Comparison of ENCODE assay signal across 20 mouse cellular contexts in the genomic region with DNA sequence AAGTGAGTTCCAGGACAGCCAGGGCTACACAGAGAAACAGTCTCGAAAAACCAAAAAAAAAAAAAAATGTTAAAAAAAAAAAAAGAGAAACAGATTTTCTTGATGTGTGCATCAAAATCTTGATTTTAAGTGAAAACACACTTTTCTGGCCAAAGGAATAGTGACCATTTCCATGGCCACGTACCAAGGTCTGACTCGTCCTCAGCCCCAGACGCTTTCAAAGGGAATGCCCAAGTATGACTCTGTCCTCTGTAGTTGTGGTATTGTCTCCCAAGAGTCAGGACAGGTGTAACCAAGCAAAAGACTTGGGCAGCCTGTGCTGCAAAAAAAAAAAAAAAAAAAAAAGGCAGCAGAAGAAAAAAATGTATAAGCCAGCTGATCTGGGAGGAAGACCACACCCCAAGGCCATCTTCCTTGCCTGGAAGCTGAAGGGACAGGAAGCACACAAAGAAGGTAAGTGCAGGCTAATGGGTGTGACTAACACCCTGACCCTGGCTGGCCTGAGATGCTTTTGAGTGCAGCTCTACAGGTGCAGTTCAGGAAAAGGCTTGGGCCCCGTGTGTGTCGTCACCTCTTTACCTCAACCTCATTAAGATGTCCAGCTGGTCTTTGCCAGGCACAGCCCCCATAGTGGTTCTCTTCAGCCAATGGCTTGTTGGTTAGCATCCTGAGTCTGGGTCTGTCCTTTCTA. TPM values are rescaled to one million over a fixed set of nuclear protein-coding genes. Genes with fewer than 3 reads are reported as not detected.
A peak's percentile ranks its signal among the peaks of the same experiment; 100 is the strongest.
DNase-seq lines count a peak whose midpoint lies in the region; ATAC-seq and TF ChIP-seq lines count a peak whose summit lies in the region.
"Had no signal": no experiment of that assay in that cellular context is flagged by ENCODE, and none has a peak within 500 bp of the region (broad histone marks: within the 10 kb centered on the region; RNA-seq: fewer than 3 reads in every experiment).

No protein-coding gene starts in this region.

- ATAC-seq in forebrain, embryonic 14.5 days: no peak
- no peak for ATAC-seq in midbrain, embryonic 13.5 days
- ATAC-seq in midbrain, embryonic 14.5 days (ENCODE audit: low FRiP score, low TSS enrichment): no peak
- no peak for ATAC-seq in frontal cortex, adult (ENCODE audit: low TSS enrichment)
- ATAC-seq: liver, postnatal 0 days had no signal

- H3K4me2 ChIP-seq in forebrain, embryonic 14.5 days (ENCODE audit: low read length): no peak overlapping the region
- H3K4me2 ChIP-seq in midbrain, embryonic 13.5 days (replicated peaks): no peak overlapping the region
- H3K4me2 ChIP-seq in midbrain, embryonic 14.5 days (ENCODE audit: low read length): no peak overlapping the region
- H3K4me2 ChIP-seq: embryonic facial prominence, embryonic 15.5 days; heart, embryonic 11.5 days; hindbrain, embryonic 14.5 days; midbrain, embryonic 15.5 days had no signal

- H3K27ac ChIP-seq in forebrain, embryonic 10.5 days: 0 out of 2 replicates have a peak overlapping the region, but pooled peaks have one; percentile 59
- no peak overlapping the region for H3K27ac ChIP-seq in forebrain, embryonic 14.5 days (ENCODE audit: low read depth, low read length)
- H3K27ac ChIP-seq in midbrain, embryonic 13.5 days: 0 out of 2 replicates have a peak overlapping the region, but pooled peaks have one; percentile 21
- H3K27ac ChIP-seq in midbrain, embryonic 14.5 days (replicated peaks; ENCODE audit: low read depth, low read length): no peak overlapping the region
- peak overlapping the region; percentile 41; the same call in 1 of the 2 replicates for H3K27ac ChIP-seq in ES-E14 (ENCODE audit: insufficient read depth, low read depth, low read length, poor library complexity, severe bottlenecking)
- H3K27ac ChIP-seq in limb, embryonic 10.5 days: peak overlapping the region; percentile 56; the same call in 1 of the 2 replicates
- H3K27ac ChIP-seq: embryonic facial prominence, embryonic 15.5 days; hindbrain, embryonic 14.5 days; midbrain, embryonic 15.5 days; stomach, postnatal 0 days had no signal

- H3K9me3 ChIP-seq in forebrain, embryonic 10.5 days: no peaks in the 10 kb centered on the region
- no peaks in the 10 kb centered on the region for H3K9me3 ChIP-seq in forebrain, embryonic 14.5 days (replicated peaks; ENCODE audit: control insufficient read depth, low read length)
- no peaks in the 10 kb centered on the region for H3K9me3 ChIP-seq in midbrain, embryonic 13.5 days
- no peaks in the 10 kb centered on the region for H3K9me3 ChIP-seq in midbrain, embryonic 14.5 days (ENCODE audit: control insufficient read depth, low read length)
- H3K9me3 ChIP-seq in ES-E14 (ENCODE audit: control insufficient read depth, insufficient read depth, low read depth, low read length): no peaks in the 10 kb centered on the region
- H3K9me3 ChIP-seq in limb, embryonic 10.5 days (replicated peaks): no peaks in the 10 kb centered on the region
- H3K9me3 ChIP-seq: embryonic facial prominence, embryonic 15.5 days; G1E; midbrain, embryonic 15.5 days had no signal

- H3K36me3 ChIP-seq in forebrain, embryonic 10.5 days (replicated peaks): peaks cover 85% of the 10 kb centered on the region
- peaks cover 64% of the 10 kb centered on the region for H3K36me3 ChIP-seq in forebrain, embryonic 14.5 days (ENCODE audit: control insufficient read depth, insufficient read depth, low read length)
- H3K36me3 ChIP-seq in midbrain, embryonic 13.5 days: peaks cover 49% of the 10 kb centered on the region
- H3K36me3 ChIP-seq in midbrain, embryonic 14.5 days (ENCODE audit: control insufficient read depth, insufficient read depth, low read length): peaks cover 42% of the 10 kb centered on the region
- H3K36me3 ChIP-seq in ES-E14 (ENCODE audit: control insufficient read depth, insufficient read depth, low read length, poor library complexity, severe bottlenecking): peaks cover 52% of the 10 kb centered on the region
- H3K36me3 ChIP-seq in limb, embryonic 10.5 days: peaks cover 73% of the 10 kb centered on the region

- H3K9ac ChIP-seq in forebrain, embryonic 14.5 days (ENCODE audit: low read length): no peak overlapping the region
- no peak overlapping the region for H3K9ac ChIP-seq in midbrain, embryonic 13.5 days (replicated peaks)
- H3K9ac ChIP-seq in midbrain, embryonic 14.5 days (replicated peaks; ENCODE audit: low read length): no peak overlapping the region
- no peak overlapping the region for H3K9ac ChIP-seq in ES-E14 (ENCODE audit: insufficient read depth, low read depth, low read length, poor library complexity, severe bottlenecking)
- H3K9ac ChIP-seq: embryonic facial prominence, embryonic 15.5 days; hindbrain, embryonic 14.5 days; liver, postnatal 0 days; midbrain, embryonic 15.5 days had no signal

- no peaks in the 10 kb centered on the region for H3K27me3 ChIP-seq in forebrain, embryonic 10.5 days (ENCODE audit: poor library complexity, severe bottlenecking)
- no peaks in the 10 kb centered on the region for H3K27me3 ChIP-seq in forebrain, embryonic 14.5 days (replicated peaks; ENCODE audit: control insufficient read depth, insufficient read depth, low read length)
- no peaks in the 10 kb centered on the region for H3K27me3 ChIP-seq in midbrain, embryonic 13.5 days
- H3K27me3 ChIP-seq in midbrain, embryonic 14.5 days (ENCODE audit: control insufficient read depth, insufficient read depth, low read length): no peaks in the 10 kb centered on the region
- H3K27me3 ChIP-seq in limb, embryonic 10.5 days (ENCODE audit: low read depth, poor library complexity, severe bottlenecking): no peaks in the 10 kb centered on the region
- H3K27me3 ChIP-seq: embryonic facial prominence, embryonic 15.5 days; midbrain, embryonic 15.5 days had no signal

- H3K4me3 ChIP-seq in forebrain, embryonic 10.5 days: no peak overlapping the region
- no peak overlapping the region for H3K4me3 ChIP-seq in forebrain, embryonic 14.5 days (ENCODE audit: low read depth, low read length)
- H3K4me3 ChIP-seq in midbrain, embryonic 13.5 days (replicated peaks): no peak overlapping the region
- H3K4me3 ChIP-seq in midbrain, embryonic 14.5 days (replicated peaks; ENCODE audit: low read depth, low read length): no peak overlapping the region
- no peak overlapping the region for H3K4me3 ChIP-seq in ES-E14 (ENCODE audit: insufficient read depth in 1 of 2, low read depth in 1 of 2, low read length in 2 of 2, poor library complexity in 1 of 2, severe bottlenecking in 1 of 2)
- no peak overlapping the region for H3K4me3 ChIP-seq in limb, embryonic 10.5 days
- H3K4me3 ChIP-seq: embryonic facial prominence, embryonic 15.5 days; midbrain, embryonic 15.5 days had no signal

- H3K4me1 ChIP-seq in forebrain, embryonic 10.5 days: peaks cover 41% of the 10 kb centered on the region
- H3K4me1 ChIP-seq in forebrain, embryonic 14.5 days (ENCODE audit: control insufficient read depth, insufficient read depth, low read length): peaks cover 6% of the 10 kb centered on the region
- H3K4me1 ChIP-seq in midbrain, embryonic 13.5 days (replicated peaks): peaks cover 31% of the 10 kb centered on the region
- H3K4me1 ChIP-seq in midbrain, embryonic 14.5 days (ENCODE audit: control insufficient read depth, insufficient read depth, low read length): peaks cover 3% of the 10 kb centered on the region; the same call in 1 of the 2 replicates
- peaks cover 16 to 30% of the 10 kb centered on the region in 2 experiments for H3K4me1 ChIP-seq in ES-E14 (ENCODE audit: control insufficient read depth in 2 of 2, insufficient read depth in 2 of 2, low read length in 2 of 2, poor library complexity in 1 of 2)
- H3K4me1 ChIP-seq in limb, embryonic 10.5 days: peaks cover 50% of the 10 kb centered on the region

- no peak for DNase-seq in forebrain, embryonic 10.5 days (ENCODE audit: extremely low spot score, low spot score)
- DNase-seq in forebrain, embryonic 14.5 days (ENCODE audit: low spot score): no peak
- DNase-seq in midbrain, embryonic 14.5 days: no peak
- no peak for DNase-seq in ES-E14 (ENCODE audit: low read depth, low spot score)
- no peak for DNase-seq in limb, embryonic 10.5 days (ENCODE audit: low spot score)
- no peak for DNase-seq in adrenal gland, adult 8-10 months
- DNase-seq: cerebellum, adult 9-10 months; gastrocnemius, postnatal 25 days; heart, postnatal 10 days; liver, postnatal 0 days; lung, postnatal 10 days; thymus, postnatal 25 days had no signal

- 84% methylated on average over 6 of the region's 6 CpGs for WGBS in forebrain, embryonic 10.5 days
- 94% methylated on average over 6 of the region's 6 CpGs for WGBS in forebrain, embryonic 14.5 days
- WGBS in midbrain, embryonic 13.5 days: 86% methylated on average over 6 of the region's 6 CpGs
- 93% methylated on average over 6 of the region's 6 CpGs for WGBS in midbrain, embryonic 14.5 days
- WGBS in limb, embryonic 10.5 days: 84% methylated on average over 6 of the region's 6 CpGs

- in situ Hi-C loops in ES-E14 (cut with MboI; ENCODE audit: low sequenced_read_pairs in 2 of 2, unreplicated experiment in 2 of 2): no loop called here

TF ChIP-seq in ES-E14, 5 proteins besides CTCF, POLR2A, EP300 and RAD21:
- no peak for TF ChIP-seq ZC3H11A (IDR thresholded peaks at IDR 0.05; ENCODE audit: borderline replicate concordance, low read depth, low read length)
- peak; percentile 85 for TF ChIP-seq ZNF384 (IDR thresholded peaks at IDR 0.05; ENCODE audit: low read depth, low read length)
TF ChIP-seq in ES-E14: peak in this region for 1.

RNA-seq across cellular contexts. Expression of gene Cep68, which starts 6.7 kb away (rescaled TPM):
- polyA plus RNA-seq in forebrain, embryonic 10.5 days (2016; fragmentation: Nextera tagmentation; extraction: Ambion mirVana): 43.2 and 45.3 TPM in 2 replicates
- polyA plus RNA-seq in forebrain, embryonic 14.5 days (2014; fragmentation: Nextera tagmentation; extraction: Ambion mirVana): 24.9 and 27.9 TPM in 2 replicates
- 26.5 and 27.9 TPM in 2 replicates for polyA plus RNA-seq in midbrain, embryonic 13.5 days (2015; fragmentation: Nextera tagmentation; extraction: Ambion mirVana)
- polyA plus RNA-seq in midbrain, embryonic 14.5 days (2014; fragmentation: Nextera tagmentation; extraction: Ambion mirVana): 16.9 and 29.5 TPM in 2 replicates
- 30.9 and 39.2 TPM in 2 replicates for total RNA-seq in ES-E14 (2012; rRNA removed)
- polyA plus RNA-seq in limb, embryonic 10.5 days (2016; fragmentation: Nextera tagmentation; extraction: Ambion mirVana): 43.7 and 50.8 TPM in 2 replicates
- 10 to 100 TPM; 19.4 to 27.5 (median 26.4) TPM for total RNA-seq in adrenal gland, adult 8-10 months (2022)

RNA-seq across cellular contexts. Expression of gene Rab1a, which starts 41.3 kb away (rescaled TPM):
- 200 and 210 TPM in 2 replicates for polyA plus RNA-seq in forebrain, embryonic 10.5 days (2016; fragmentation: Nextera tagmentation; extraction: Ambion mirVana)
- polyA plus RNA-seq in forebrain, embryonic 14.5 days (2014; fragmentation: Nextera tagmentation; extraction: Ambion mirVana): 230 and 259 TPM in 2 replicates
- 289 and 306 TPM in 2 replicates for polyA plus RNA-seq in midbrain, embryonic 13.5 days (2015; fragmentation: Nextera tagmentation; extraction: Ambion mirVana)
- 289 and 293 TPM in 2 replicates for polyA plus RNA-seq in midbrain, embryonic 14.5 days (2014; fragmentation: Nextera tagmentation; extraction: Ambion mirVana)
- total RNA-seq in ES-E14 (2012; rRNA removed): 77.9 and 122 TPM in 2 replicates
- polyA plus RNA-seq in limb, embryonic 10.5 days (2016; fragmentation: Nextera tagmentation; extraction: Ambion mirVana): 184 and 206 TPM in 2 replicates
- total RNA-seq in adrenal gland, adult 8-10 months (2022): 100 to 1,000 TPM; 151 to 186 (median 168) TPM

Comparison
In these comparisons a context has a peak if more than half of its experiments do, and no peak if none do; other contexts are left out.
1. H3K27ac ChIP-seq: peak in forebrain, embryonic 10.5 days (single experiment), midbrain, embryonic 13.5 days (single experiment), ES-E14 (single experiment) and limb, embryonic 10.5 days (single experiment); none in forebrain, embryonic 14.5 days (single experiment) and midbrain, embryonic 14.5 days (single experiment).